Mouse (Mus musculus) midbrain, postnatal 0 days (tissue): Measurements from ENCODE around the gene Tmigd3. TPM values are rescaled to one million over a fixed set of nuclear protein-coding genes. Genes with fewer than 3 reads are reported as not detected.

ENCODE experiments used
- ATAC-seq: fragments of 200-750 bp; cut with Nextera tagmentation; 2 replicates; pipeline ENCODE4 v1.8.0; 2017; ENCODE audit warnings: moderate number of reproducible peaks, mild to moderate bottlenecking, moderate TSS enrichment, moderate library complexity; ENCODE audit not compliant: low FRiP score
- DNase-seq: peaks from one replicate; pipeline ENCODE4 v3.0.0-alpha.2; 2015; ENCODE audit warnings: low spot score
- H3K27ac ChIP-seq: fragments of 300-500 bp; sonication (generic); 2 replicates; pipeline ENCODE4 v1.5.1; 2014; ENCODE audit warnings: low read depth, mild to moderate bottlenecking, low read length, mixed read lengths
- H3K27me3 ChIP-seq: fragments of 300-500 bp; sonication (generic); 2 replicates; pipeline ENCODE4 v1.6.1; 2014; ENCODE audit warnings: low read length, control low read depth, mixed read lengths; ENCODE audit not compliant: insufficient read depth
- H3K36me3 ChIP-seq: fragments of 300-500 bp; sonication (generic); 2 replicates; pipeline ENCODE4 v1.6.1; 2014; ENCODE audit warnings: low read length, control low read depth, mixed read lengths; ENCODE audit not compliant: insufficient read depth
- H3K4me1 ChIP-seq: fragments of 300-500 bp; sonication (generic); 2 replicates; pipeline ENCODE4 v1.6.1; 2014; ENCODE audit warnings: mild to moderate bottlenecking, control low read depth, antibody characterized with exemption, low read length, mixed read lengths; ENCODE audit not compliant: insufficient read depth
- H3K4me2 ChIP-seq: fragments of 300-500 bp; sonication (generic); 2 replicates; pipeline ENCODE4 v1.6.1; 2014; ENCODE audit warnings: low read depth, mild to moderate bottlenecking, low read length, mixed read lengths; ENCODE audit not compliant: poor library complexity, severe bottlenecking
- H3K4me3 ChIP-seq: fragments of 300-500 bp; sonication (generic); 2 replicates; pipeline ENCODE4 v1.5.1; 2014; ENCODE audit warnings: low read depth, mild to moderate bottlenecking, low read length, moderate library complexity
- H3K9ac ChIP-seq: fragments of 300-500 bp; sonication (generic); replicated peaks from 2 replicates; pipeline ENCODE4 v1.6.1; 2014; ENCODE audit warnings: mild to moderate bottlenecking, low read length, moderate library complexity, mixed read lengths; ENCODE audit not compliant: poor library complexity, severe bottlenecking
- H3K9me3 ChIP-seq: fragments of 300-500 bp; sonication (generic); 2 replicates; pipeline ENCODE4 v1.6.1; 2016; ENCODE audit warnings: low read length, control low read depth
- CTCF ChIP-seq: IDR thresholded peaks from 2 replicates; pipeline ENCODE4 v1.5.1; 2016; ENCODE audit warnings: antibody characterized with exemption, mild to moderate bottlenecking
- WGBS: fragments of 180-500 bp; shearing (Covaris S2); extraction: QIAGEN DNeasy Blood & Tissue Kit; methylation state at CpG from one replicate; pipeline ENCODE4 v1.1.7; 2014; 5-methylcytosine and 5-hydroxymethylcytosine counted together
- polyA plus RNA-seq: library from polyadenylated mRNA; unstranded; fragments of >200 nt; fragmentation: Nextera tagmentation; extraction: Ambion mirVana; gene quantifications from 2 replicates; pipeline ENCODE4 v1.2.1, GENCODE M21; 2015
- total RNA-seq: library from RNA; depleted of rRNA; stranded (reverse); fragments of >200 nt; gene quantifications from 2 replicates; pipeline ENCODE4 v1.2.3, GENCODE M21; 2014

The Tmigd3 gene
- total and polyA plus RNA-seq, 2 experiments from 2014 or later, result not detected

DNA sequence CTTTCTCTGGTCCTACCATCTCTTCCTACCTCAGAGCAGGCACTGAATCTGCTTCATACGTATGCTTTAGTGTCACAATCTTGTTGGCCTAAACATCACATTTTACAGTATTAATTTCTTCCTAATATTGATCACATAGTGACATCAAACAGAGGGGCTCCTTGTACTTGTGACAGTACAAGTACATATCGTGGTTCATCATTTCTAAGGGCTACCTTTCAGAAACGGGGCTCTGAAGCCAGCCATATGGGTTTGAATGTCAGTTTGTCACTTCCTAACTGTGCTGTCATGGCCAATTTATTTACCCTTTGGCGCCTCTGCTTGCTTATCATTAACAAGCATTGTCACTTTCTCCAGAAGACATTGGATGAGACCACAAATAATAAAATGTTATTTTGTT, 30.8 kb downstream of the Tmigd3 start:
- H3K4me3 ChIP-seq, result no peak overlapping the region
- no peaks in the 10 kb centered on the region for H3K9me3 ChIP-seq
- 73% methylated on average over 4 of the region's 4 CpGs for WGBS
- no peaks in the 10 kb centered on the region for H3K36me3 ChIP-seq
- no peak overlapping the region for H3K9ac ChIP-seq
- TF ChIP-seq CTCF, result no peak
- no peak overlapping the region for H3K4me2 ChIP-seq
- ATAC-seq (no peak), DNase-seq (no peak)
- no peaks in the 10 kb centered on the region for H3K4me1 ChIP-seq
- H3K27me3 ChIP-seq, result no peaks in the 10 kb centered on the region
- no peak overlapping the region for H3K27ac ChIP-seq

DNA sequence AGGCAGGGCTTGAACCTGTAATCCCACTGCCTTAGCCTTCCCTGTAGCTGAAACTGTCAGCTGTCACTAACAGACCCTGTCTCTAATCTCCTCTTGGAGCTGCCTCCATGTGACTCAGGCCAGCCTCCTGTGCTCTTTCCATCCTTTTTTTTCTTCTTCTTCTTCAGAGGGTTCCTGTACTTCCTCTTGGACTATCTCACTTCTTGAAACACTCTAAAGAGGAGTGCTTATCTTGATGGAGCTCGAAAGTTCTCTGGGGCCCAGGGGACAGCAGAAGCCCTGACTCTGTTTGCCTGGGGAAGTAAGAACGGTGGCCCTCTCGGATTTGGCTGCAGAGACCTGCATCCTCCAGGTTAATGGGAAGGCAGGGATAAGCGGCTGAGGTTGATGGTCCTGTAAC, 33.5 kb downstream of the Tmigd3 start:
- no peaks in the 10 kb centered on the region for H3K4me1 ChIP-seq
- no peaks in the 10 kb centered on the region for H3K36me3 ChIP-seq
- H3K4me3 ChIP-seq, result no peak overlapping the region
- 86% methylated on average over 4 of the region's 4 CpGs for WGBS
- ATAC-seq (no peak), DNase-seq (no peak)
- no peak for TF ChIP-seq CTCF
- no peaks in the 10 kb centered on the region for H3K9me3 ChIP-seq
- H3K9ac ChIP-seq, result no peak overlapping the region
- H3K27ac ChIP-seq, result no peak overlapping the region
- H3K4me2 ChIP-seq, result no peak overlapping the region
- no peaks in the 10 kb centered on the region for H3K27me3 ChIP-seq

DNA sequence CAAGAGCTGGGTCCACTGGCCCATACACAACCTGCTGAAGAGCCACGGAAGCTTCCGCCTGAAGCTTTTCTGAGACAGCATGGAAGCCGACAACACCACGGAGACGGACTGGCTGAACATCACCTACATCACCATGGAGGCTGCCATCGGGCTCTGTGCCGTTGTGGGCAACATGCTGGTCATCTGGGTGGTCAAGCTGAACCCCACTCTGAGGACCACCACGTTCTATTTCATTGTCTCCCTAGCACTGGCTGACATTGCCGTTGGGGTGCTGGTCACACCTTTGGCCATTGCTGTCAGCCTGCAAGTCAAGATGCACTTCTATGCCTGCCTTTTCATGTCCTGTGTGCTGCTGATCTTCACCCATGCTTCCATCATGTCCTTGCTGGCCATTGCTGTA, 34.0 kb downstream of the Tmigd3 start:
- H3K4me2 ChIP-seq, result no peak overlapping the region
- H3K9ac ChIP-seq, result no peak overlapping the region
- H3K9me3 ChIP-seq, result no peaks in the 10 kb centered on the region
- H3K4me1 ChIP-seq, result no peaks in the 10 kb centered on the region
- no peaks in the 10 kb centered on the region for H3K27me3 ChIP-seq
- 96% methylated on average over 9 of the region's 9 CpGs for WGBS
- no peak overlapping the region for H3K27ac ChIP-seq
- H3K36me3 ChIP-seq, result no peaks in the 10 kb centered on the region
- no peak overlapping the region for H3K4me3 ChIP-seq
- ATAC-seq, result no peak
- TF ChIP-seq CTCF, result no peak
- DNase-seq, result no peak

DNA sequence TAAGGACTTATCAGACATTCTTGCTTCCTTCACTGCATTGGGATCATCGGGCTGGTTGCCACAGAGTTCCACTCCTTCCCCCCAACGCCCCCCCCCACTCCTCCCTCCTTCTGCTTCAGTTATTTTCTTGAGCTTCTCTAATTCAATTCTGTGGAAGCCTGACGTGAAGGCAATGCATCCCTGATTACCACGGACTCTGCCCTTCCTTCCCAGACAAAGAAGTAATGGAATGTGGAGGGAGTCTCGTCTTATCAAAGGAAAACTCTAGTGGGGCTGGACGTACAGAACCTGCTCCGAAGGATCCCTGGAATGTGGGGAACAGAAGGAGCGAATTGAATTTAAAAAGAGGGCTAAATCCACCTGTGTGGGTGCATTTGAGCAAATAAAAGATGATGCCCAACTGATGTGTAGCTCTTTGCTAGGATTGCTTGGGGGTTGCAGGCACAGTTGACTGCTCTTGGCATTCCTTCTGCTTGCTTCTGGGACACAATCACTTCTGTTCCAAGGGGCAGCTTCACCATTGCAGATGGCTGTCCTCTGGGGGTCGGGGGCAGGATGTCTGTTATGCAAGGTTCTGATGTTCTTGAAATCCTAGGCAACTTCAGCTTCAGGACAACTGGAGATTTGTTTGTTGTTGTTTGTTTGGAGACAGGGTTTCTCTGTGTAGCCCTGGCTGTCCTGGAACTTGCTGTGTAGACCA, 37.4 kb downstream of the Tmigd3 start:
- no peak for TF ChIP-seq CTCF
- no peaks in the 10 kb centered on the region for H3K9me3 ChIP-seq
- H3K4me2 ChIP-seq, result no peak overlapping the region
- no peaks in the 10 kb centered on the region for H3K4me1 ChIP-seq
- ATAC-seq, result no peak
- H3K4me3 ChIP-seq, result no peak overlapping the region
- no peaks in the 10 kb centered on the region for H3K27me3 ChIP-seq
- H3K27ac ChIP-seq, result no peak overlapping the region
- no peak overlapping the region for H3K9ac ChIP-seq
- DNase-seq, result no peak
- H3K36me3 ChIP-seq, result no peaks in the 10 kb centered on the region
- WGBS, result 36% methylated on average over 9 of the region's 9 CpGs

DNA sequence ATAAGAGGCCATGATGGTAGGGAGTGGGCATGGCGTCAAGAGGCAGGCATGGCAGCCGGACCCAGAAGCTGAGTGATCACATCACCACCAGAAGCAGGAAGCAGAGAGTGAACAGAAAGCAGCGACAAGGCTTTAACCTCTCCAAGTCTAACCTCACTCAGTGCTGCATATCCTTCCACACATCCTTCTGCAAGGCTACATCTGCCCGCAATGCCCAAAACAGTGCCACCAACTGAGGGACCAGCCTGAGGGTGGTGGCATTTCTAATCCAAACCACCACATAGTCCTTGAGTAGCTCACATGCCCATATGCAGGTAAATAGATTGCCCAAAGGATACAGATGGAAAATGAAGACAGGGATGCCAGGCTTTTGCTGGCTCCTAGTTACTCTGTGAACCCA, 38.3 kb downstream of the Tmigd3 start:
- Histone ChIP-seq H3K27me3 (no peaks in the 10 kb centered on the region), H3K27ac (no peak overlapping the region), H3K4me3 (no peak overlapping the region), H3K4me1 (no peaks in the 10 kb centered on the region), H3K4me2 (no peak overlapping the region), H3K9me3 (no peaks in the 10 kb centered on the region), H3K9ac (no peak overlapping the region), H3K36me3 (no peaks in the 10 kb centered on the region)
- 95% methylated on average over 4 of the region's 4 CpGs for WGBS
- TF ChIP-seq CTCF, result no peak
- ATAC-seq, result no peak
- DNase-seq, result no peak

DNA sequence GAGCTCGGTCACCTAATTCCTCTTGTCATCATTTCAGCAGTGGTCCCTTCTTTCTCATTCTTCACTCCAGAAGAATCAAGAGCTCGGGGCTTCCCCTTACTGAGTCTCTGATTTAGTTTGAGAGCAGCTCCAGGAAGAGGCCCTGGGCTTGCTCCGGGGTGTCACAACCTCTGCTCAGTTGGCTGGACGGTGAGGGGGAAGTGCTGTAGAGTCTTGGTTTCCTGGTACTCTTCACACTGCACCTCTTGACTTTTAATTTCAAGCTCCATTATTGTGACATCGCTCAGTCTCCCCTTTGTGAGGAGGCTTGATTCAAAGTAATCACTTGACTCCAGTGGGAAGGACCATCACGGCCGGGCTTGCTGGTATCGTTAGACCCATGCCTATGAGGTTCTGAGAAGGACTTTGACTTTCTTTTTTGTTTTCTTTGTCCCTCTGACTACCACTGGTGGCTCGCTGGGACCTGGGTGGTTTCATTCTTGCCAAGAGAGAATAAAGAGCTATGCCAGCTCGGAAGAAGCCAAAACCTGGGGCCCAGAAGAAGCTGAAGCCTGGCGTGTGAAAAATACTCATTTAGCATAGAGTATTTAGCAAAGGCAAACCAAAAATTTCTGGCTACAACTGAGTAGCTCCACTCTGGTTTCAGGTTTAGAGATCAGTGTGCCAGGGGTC, 40.0 kb downstream of the Tmigd3 start:
- no peaks in the 10 kb centered on the region for H3K4me1 ChIP-seq
- H3K36me3 ChIP-seq, result no peaks in the 10 kb centered on the region
- H3K27me3 ChIP-seq, result no peaks in the 10 kb centered on the region
- WGBS, result 81% methylated on average over 11 of the region's 11 CpGs
- DNase-seq (no peak), ATAC-seq (no peak)
- H3K4me3 ChIP-seq, result no peak overlapping the region
- no peak overlapping the region for H3K9ac ChIP-seq
- no peak overlapping the region for H3K27ac ChIP-seq
- H3K9me3 ChIP-seq, result no peaks in the 10 kb centered on the region
- no peak for TF ChIP-seq CTCF
- H3K4me2 ChIP-seq, result no peak overlapping the region
